Mouse (Mus musculus) embryo, embryonic 10 days (tissue): ENCODE data around the gene Thsd4.
"Not testable (repeated sequence)": the region's sequence is repeated elsewhere in the genome, so short reads cannot be mapped to it uniquely, and the experiment has no call there.

Experiments used
- DNase-seq: peaks from one replicate; pipeline ENCODE4 v3.0.0-alpha.2; 2015; ENCODE audit warnings: low spot score

Thsd4 gene

DNA sequence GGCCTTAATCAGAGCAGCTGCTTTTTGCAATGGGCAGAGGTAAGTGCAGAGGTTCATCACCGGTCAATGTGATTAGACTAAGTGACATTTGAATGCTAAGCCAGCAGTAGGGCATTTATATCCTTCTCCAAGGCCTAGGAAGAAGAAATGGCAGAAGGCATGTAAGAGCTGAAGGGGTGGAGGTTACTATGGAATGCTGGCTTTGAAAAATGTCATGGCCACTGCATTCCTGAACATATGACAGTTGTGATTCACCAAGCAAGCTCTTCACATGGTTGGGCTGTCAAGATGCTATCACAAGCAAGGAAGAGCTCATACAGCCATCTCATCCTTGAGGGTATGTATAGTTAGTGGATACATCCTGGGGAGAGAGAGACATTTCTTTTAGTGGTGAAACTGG lies 313.0 kb downstream of the Thsd4 start:
- DNase-seq: no peak

GRCm38 (mm10) chr9:60203141-60203540 lies 318.7 kb downstream of the Thsd4 start:
- no peak for DNase-seq

- no peak for DNase-seq
Measured at GRCm38 (mm10) chr9:60200436-60200835, 321.4 kb downstream of the Thsd4 start.

DNA sequence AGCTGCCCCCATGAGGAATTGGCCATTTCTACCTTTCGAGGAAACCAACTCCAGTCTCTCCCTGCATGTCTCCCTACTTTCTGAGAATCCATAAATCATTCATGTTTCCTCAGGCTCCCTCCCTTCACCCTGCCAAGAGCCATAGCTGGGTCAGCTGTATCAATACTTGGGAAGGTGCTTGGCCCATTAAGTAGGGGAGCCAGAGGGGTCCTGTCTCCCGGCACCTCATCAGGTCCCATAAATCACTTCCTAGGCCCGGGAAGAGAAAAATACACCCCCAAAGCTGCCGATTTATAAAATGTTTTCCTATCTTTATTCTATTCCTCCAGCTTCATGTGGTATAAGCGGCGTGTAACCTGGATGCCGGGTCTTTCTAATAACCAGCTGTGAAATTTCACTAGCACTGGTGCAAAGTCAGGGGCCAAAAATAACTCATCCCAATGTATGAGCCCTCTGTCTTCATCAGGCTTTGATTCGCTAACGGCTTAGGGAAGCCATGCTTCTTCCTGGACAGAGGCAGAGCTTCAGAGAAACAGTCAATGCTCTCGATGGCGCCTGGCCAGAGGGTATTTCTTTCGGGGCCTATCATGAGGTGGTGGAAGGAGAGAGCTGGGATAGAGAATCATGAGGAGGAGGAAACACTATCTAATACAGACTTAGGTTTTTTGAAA lies 323.2 kb downstream of the Thsd4 start:
- DNase-seq: no peak

- no peak for DNase-seq
Measured at GRCm38 (mm10) chr9:60195502-60195901, 326.3 kb downstream of the Thsd4 start.

DNA sequence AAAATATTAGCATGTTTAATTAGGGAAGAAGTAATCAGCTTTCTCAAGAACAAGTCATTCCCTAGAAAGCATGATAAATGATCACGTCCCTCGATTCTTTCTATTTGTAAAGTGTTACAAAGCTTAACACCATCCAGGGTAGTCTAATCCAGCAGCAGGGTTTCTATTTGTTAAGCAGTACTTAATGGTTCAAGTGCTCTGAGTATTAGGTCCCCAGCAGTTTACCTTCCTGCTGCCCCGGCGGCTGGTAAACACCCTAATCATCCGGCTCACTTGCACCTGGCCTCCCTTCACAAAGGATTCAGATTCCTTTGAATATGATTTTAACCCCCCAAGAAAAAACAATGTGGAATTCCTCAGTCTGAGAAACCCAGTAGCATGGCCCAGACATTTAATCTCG lies 326.9 kb downstream of the Thsd4 start:
- no peak for DNase-seq

DNA sequence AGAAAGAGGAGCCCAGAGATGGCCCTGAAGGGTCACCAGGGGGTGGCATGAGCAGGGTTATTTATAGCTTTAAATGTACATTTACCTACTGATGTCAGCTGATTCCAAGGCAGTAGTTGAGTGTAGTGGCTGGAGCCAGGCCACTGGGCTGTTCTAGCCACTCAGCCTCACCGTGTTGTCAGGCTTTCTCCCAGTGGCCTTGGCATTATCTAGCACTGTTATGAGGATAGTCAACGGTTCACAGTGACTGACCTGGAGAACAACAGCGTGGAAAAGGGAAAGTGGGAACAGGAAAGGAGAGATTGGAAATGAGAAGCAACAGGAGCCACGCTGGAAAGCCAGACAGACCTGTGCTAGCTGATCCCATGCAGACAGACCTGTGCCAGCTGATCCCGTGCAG lies 329.5 kb downstream of the Thsd4 start:
- DNase-seq: no peak

GRCm38 (mm10) chr9:60187437-60187836 lies 334.4 kb downstream of the Thsd4 start:
- DNase-seq: no peak

DNA sequence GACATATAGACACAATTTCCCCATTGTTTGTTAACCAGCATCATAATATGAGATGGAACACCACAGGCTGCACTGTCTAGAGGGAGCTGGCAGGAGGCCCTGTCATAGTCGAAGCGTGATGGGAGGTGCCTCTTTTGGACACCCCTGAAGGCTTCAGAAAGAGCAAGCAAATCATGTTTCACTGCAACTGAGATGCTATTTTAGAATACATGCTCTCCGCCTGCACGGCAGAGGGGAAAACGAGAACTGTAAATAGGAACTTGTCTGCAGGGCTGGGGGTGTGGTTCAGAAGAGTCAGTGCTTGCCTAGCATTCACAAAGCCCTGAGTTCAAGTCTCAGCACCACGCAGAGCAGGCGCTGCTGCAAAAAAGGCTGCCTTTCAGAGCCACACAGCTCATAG lies 334.9 kb downstream of the Thsd4 start:
- no peak for DNase-seq

DNA sequence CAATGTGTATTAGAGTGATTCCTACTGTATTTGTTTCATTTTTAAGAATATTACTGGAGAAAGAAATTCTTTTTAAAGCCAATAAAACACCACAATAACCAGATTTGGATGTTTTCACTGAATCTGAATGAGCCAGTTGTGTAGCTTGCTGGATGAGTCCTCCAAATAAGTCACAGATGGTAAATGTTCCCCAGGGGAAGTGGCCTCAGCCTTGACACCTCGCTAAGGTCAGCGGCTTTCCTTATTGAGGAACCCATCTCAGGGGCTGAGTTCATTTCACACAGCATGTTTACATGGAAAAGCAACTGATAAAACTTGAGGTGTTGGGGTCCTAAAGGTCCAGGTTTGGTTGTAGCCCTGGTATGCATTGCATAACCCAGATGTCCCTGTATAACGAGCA lies 337.8 kb downstream of the Thsd4 start:
- DNase-seq: peak; percentile 65

DNA sequence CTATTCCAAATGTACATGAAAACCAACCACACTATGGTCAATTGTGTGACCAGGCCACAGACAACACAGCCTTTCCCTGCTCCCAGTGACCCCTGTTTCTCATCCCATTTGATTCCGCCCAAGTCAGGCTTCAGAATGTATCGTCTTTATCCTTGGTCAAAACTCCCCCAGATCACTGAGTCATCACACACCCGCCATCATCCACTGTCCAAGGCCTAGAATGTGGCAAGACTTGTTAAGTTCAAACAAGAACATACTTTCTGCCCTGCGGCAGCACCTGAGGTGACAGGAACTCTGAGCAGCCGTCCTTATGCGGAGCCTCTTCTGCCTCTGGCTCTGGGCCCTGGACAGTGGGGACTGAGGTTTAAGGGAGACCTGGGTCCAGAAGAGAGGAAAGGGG lies 339.5 kb downstream of the Thsd4 start:
- no peak for DNase-seq

- no peak for DNase-seq
Measured at GRCm38 (mm10) chr9:60180936-60181335, 340.9 kb downstream of the Thsd4 start.

DNA sequence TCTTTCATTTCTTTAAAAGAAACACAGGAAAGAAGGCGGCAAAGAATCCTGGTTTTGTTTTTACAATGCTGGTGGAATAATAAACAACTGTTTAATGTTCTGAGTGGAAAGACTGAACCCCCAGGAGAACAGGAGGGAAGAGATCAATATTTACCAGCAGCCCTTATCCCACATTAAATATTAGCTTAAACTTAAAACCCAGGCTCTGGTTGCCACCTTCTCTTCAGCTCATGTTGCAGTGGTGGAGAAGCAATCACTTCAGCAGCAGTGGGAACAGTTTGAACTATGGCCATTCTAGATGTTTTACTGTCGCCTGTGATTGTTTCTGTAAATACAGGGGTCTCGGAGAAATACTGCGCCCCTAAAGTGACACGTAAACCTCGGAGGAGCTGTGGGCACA lies 341.7 kb downstream of the Thsd4 start:
- no peak for DNase-seq

DNA sequence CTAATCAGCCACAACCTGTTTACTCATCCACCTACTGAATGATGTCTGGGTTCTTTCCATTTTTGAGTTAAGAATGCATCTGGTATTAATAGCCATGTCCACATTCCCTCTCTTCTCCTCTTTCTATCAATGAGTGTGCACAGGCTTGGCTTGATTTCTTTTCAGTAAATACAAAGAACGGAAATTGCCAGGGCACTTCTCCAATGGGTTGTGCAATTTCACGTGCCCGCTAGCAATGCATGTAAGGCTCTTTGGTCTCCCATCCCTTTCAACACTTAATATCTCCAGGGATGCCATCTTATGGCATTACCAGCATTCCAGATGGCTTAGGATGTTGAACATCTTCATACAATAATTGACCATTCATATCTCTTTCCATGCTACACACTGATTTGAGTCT lies 345.5 kb downstream of the Thsd4 start:
- DNase-seq: no peak

DNA sequence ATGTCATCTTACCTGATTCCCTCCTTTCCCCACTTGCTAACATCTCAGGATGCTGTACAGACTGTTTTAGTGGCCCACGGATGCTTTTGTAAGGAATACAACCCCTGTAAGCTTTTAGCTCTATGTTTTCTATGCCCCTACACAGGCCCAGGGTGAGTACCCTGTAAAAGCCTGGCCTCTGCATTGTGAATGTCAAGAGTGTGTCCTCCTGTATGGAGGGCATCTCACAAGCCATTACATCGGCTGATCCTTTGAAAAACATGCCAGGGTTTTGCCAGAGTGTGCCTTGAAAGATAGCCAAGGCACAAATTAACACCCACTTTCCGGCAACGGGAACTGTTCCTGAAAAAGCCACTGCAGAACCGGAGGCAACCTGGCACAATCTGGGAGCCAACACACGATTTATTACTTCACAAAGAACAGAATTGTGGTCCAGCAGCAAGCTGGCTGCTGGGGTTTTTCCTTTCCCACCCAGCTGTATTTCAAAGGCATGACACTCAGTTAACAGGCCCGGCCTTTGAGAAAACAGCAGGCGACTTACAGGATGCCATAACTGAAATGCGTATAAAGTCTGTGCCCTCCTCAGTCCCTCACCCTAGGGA lies 349.3 kb downstream of the Thsd4 start:
- not testable (repeated sequence) for DNase-seq

- DNase-seq: peak; percentile 25
Measured at GRCm38 (mm10) chr9:60166990-60167389, 354.9 kb downstream of the Thsd4 start.

- DNase-seq: no peak
Measured at GRCm38 (mm10) chr9:60160855-60161254, 361.0 kb downstream of the Thsd4 start.

DNA sequence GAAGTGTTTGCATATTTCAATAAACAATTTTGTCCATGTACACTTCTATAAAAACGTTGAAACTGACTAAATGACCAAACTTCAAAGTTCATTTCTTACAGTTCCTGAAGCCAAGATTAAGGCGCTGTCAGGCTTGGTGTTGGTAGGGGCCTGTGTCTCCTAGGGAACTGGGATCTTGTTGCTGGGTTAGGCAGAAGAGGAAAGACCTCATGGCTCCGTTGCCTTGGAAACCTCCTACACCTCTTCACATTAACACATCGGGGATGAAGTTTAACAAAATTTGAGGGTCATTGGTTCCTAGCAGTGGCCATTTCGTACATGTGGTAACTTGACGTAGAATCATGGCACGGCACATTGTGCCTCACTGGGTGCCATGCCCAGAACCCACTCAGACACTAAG lies 361.7 kb downstream of the Thsd4 start:
- no peak for DNase-seq

- no peak for DNase-seq
Measured at GRCm38 (mm10) chr9:60152990-60153389, 368.9 kb downstream of the Thsd4 start.

- no peak for DNase-seq
Measured at GRCm38 (mm10) chr9:60151897-60152627, 369.8 kb downstream of the Thsd4 start.

GRCm38 (mm10) chr9:60150511-60150910 lies 371.3 kb downstream of the Thsd4 start:
- no peak for DNase-seq

GRCm38 (mm10) chr9:60148988-60149387 lies 372.9 kb downstream of the Thsd4 start:
- DNase-seq: peak; percentile 20

GRCm38 (mm10) chr9:60147401-60147800 lies 374.4 kb downstream of the Thsd4 start:
- DNase-seq: no peak
